Comparison of ENCODE assay signal across 1 mouse cellular context in genomic region chr2:6586122-6586681, GRCm38 (mm10).
TF ChIP-seq lines count a peak whose summit lies in the region.

No protein-coding gene starts in this region.

TF ChIP-seq in CH12.LX, 34 proteins besides CTCF, POLR2A, EP300 and RAD21 (continued from another document):
- TF ChIP-seq SIN3A (IDR thresholded peaks at IDR 0.05; ENCODE audit: low read length) (no peak), ZNF384 (IDR thresholded peaks at IDR 0.05; ENCODE audit: low read depth, low read length) (peak; percentile 80), MYC (IDR thresholded peaks at IDR 0.05; ENCODE audit: low read depth, low read length) (no peak), MAX (IDR thresholded peaks at IDR 0.05; ENCODE audit: low read length) (no peak), TBP (conservative IDR thresholded peaks at IDR 0.05; ENCODE audit: low read depth, low read length) (0 out of 2 replicates have a peak, but pooled peaks have one; percentile 29), MAZ (IDR thresholded peaks at IDR 0.05; ENCODE audit: low read depth, low read length) (no peak), HCFC1 (IDR thresholded peaks at IDR 0.05; ENCODE audit: low read depth, low read length) (no peak), IRF4 (IDR thresholded peaks at IDR 0.05; ENCODE audit: low read depth, low read length) (no peak; the same call in 1 of the 2 replicates), NRF1 (IDR thresholded peaks at IDR 0.05; ENCODE audit: low read depth, low read length) (peak; percentile 57; the same call in 1 of the 2 replicates), CHD2 (IDR thresholded peaks at IDR 0.05; ENCODE audit: low read length) (no peak), KAT2A (IDR thresholded peaks at IDR 0.05; ENCODE audit: insufficient replicate concordance, low read length) (no peak), MAFK (IDR thresholded peaks at IDR 0.05; ENCODE audit: insufficient replicate concordance, low read length) (no peak), SMC3 (IDR thresholded peaks at IDR 0.05; ENCODE audit: low read depth, low read length) (no peak), BHLHE40 (IDR thresholded peaks at IDR 0.05; ENCODE audit: low read depth, low read length) (peak; percentile 45; the same call in 1 of the 2 replicates), ZMIZ1 (IDR thresholded peaks at IDR 0.05; ENCODE audit: low read depth, low read length) (no peak), USF1 (IDR thresholded peaks at IDR 0.05; ENCODE audit: low read depth, low read length) (no peak), TCF12 (IDR thresholded peaks at IDR 0.05; ENCODE audit: low read depth, low read length) (no peak), USF2 (conservative IDR thresholded peaks at IDR 0.05; ENCODE audit: low read depth, low read length) (no peak), RCOR1 (conservative IDR thresholded peaks at IDR 0.05; ENCODE audit: low read depth, low read length) (no peak), ETS1 (conservative IDR thresholded peaks at IDR 0.05; ENCODE audit: low read depth, low read length) (peak; percentile 75), ELF1 (IDR thresholded peaks at IDR 0.05; ENCODE audit: low read depth, low read length) (no peak), NELFE (IDR thresholded peaks at IDR 0.05; ENCODE audit: low read depth, low read length) (no peak), MEF2A (IDR thresholded peaks at IDR 0.05; ENCODE audit: borderline replicate concordance, low read depth, low read length) (peak; percentile 81), CHD1 (IDR thresholded peaks at IDR 0.05; ENCODE audit: low read depth, low read length) (no peak), E2F4 (IDR thresholded peaks at IDR 0.05; ENCODE audit: insufficient replicate concordance, low read depth, low read length) (no peak), JUN (IDR thresholded peaks at IDR 0.05; ENCODE audit: insufficient read depth, low read depth, low read length) (peak; percentile 72), POLR2AphosphoS2 (IDR thresholded peaks at IDR 0.05; ENCODE audit: low read depth, low read length) (no peak), ZKSCAN1 (IDR thresholded peaks at IDR 0.05; ENCODE audit: borderline replicate concordance, low read depth, low read length) (no peak)
TF ChIP-seq in CH12.LX: peak in this region for 8.
